Mouse (Mus musculus) olfactory bulb, adult 2 months (tissue): ENCODE measurements at regions not wholly inside any gene's neighbourhood (a gene's known extent, or its start where the extent isn't known, plus 50 kb on each side); places are given as distances from the start of the nearest gene placed in this dataset.

Source experiments
- CTCF ChIP-seq: fragments of 200-500 bp; IDR thresholded peaks from 2 replicates; pipeline ENCODE4 v1.5.1; 2012; ENCODE audit warnings: low read depth, mild to moderate bottlenecking, low read length, moderate library complexity; ENCODE audit not compliant: insufficient read depth
- POLR2A ChIP-seq: fragments of 200-500 bp; IDR thresholded peaks from 2 replicates; pipeline ENCODE4 v1.6.1; 2012; ENCODE audit warnings: mild to moderate bottlenecking, low read depth, low read length, moderate library complexity; ENCODE audit not compliant: insufficient read depth

- TF ChIP-seq CTCF (no peak), POLR2A (no peak)
Observed at GRCm38 (mm10) chr1:157703639-157704038, 197.1 kb downstream of the Sec16b start.
